Mouse (Mus musculus): ENCODE measurements around the gene Nrg4.

The Nrg4 gene

GRCm38 (mm10) chr9:55322641-55323040 lies 4.0 kb downstream of the Nrg4 start:
- DNase-seq (ENCODE audit: low read depth): no peak

- no peak for DNase-seq (ENCODE audit: low read depth)
These were observed 12.9 kb downstream of the Nrg4 start for GRCm38 (mm10) chr9:55313619-55314261.

- DNase-seq (ENCODE audit: low read depth): peak; percentile 53
These were observed 15.1 kb downstream of the Nrg4 start for GRCm38 (mm10) chr9:55311560-55311959.

- DNase-seq (ENCODE audit: low read depth): no peak
These were observed 18.2 kb downstream of the Nrg4 start for GRCm38 (mm10) chr9:55308455-55308854.

- DNase-seq (ENCODE audit: low read depth): no peak
These were observed 19.1 kb downstream of the Nrg4 start for GRCm38 (mm10) chr9:55307557-55307956.

GRCm38 (mm10) chr9:55307066-55307465 lies 19.6 kb downstream of the Nrg4 start:
- DNase-seq (ENCODE audit: low read depth): no peak

GRCm38 (mm10) chr9:55296221-55296620 lies 30.4 kb downstream of the Nrg4 start:
- peak; percentile 72 for DNase-seq (ENCODE audit: low read depth)

- DNase-seq (ENCODE audit: low read depth): no peak
These were observed 34.7 kb downstream of the Nrg4 start for GRCm38 (mm10) chr9:55291966-55292365.

- no peak for DNase-seq (ENCODE audit: low read depth)
These were observed 37.0 kb downstream of the Nrg4 start for GRCm38 (mm10) chr9:55289475-55290198.

GRCm38 (mm10) chr9:55285197-55285596 lies 41.4 kb downstream of the Nrg4 start:
- no peak for DNase-seq (ENCODE audit: low read depth)

- DNase-seq (ENCODE audit: low read depth): peak; percentile 28
These were observed 43.1 kb downstream of the Nrg4 start for GRCm38 (mm10) chr9:55283516-55283915.

GRCm38 (mm10) chr9:55279114-55279825 lies 47.4 kb downstream of the Nrg4 start:
- DNase-seq (ENCODE audit: low read depth): no peak

GRCm38 (mm10) chr9:55277562-55277961 lies 49.1 kb downstream of the Nrg4 start:
- DNase-seq (ENCODE audit: low read depth): no peak

- DNase-seq (ENCODE audit: low read depth): no peak
These were observed 52.7 kb downstream of the Nrg4 start for GRCm38 (mm10) chr9:55273906-55274305.

- no peak for DNase-seq (ENCODE audit: low read depth)
These were observed 54.6 kb downstream of the Nrg4 start for GRCm38 (mm10) chr9:55271960-55272560.

GRCm38 (mm10) chr9:55264356-55265302 lies 62.0 kb downstream of the Nrg4 start:
- DNase-seq (ENCODE audit: low read depth): no peak

GRCm38 (mm10) chr9:55259741-55260140 lies 66.9 kb downstream of the Nrg4 start:
- DNase-seq (ENCODE audit: low read depth): no peak

GRCm38 (mm10) chr9:55257105-55257504 lies 69.5 kb downstream of the Nrg4 start:
- no peak for DNase-seq (ENCODE audit: low read depth)

GRCm38 (mm10) chr9:55255604-55256003 lies 71.0 kb downstream of the Nrg4 start:
- no peak for DNase-seq (ENCODE audit: low read depth)

- no peak for DNase-seq (ENCODE audit: low read depth)
These were observed 71.6 kb downstream of the Nrg4 start for GRCm38 (mm10) chr9:55255056-55255455.

- DNase-seq (ENCODE audit: low read depth): no peak
These were observed 72.8 kb downstream of the Nrg4 start for GRCm38 (mm10) chr9:55253849-55254248.

Data from fibroblast of lung, adult 2 months (primary cell).